Mouse (Mus musculus) liver, postnatal 0 days (tissue): ENCODE results near the gene Vps35l. TPM values are rescaled to one million over a fixed set of nuclear protein-coding genes. Genes with fewer than 3 reads are reported as not detected.
A peak's percentile ranks its signal among the peaks of the same experiment; 100 is the strongest.

Experiments used
- ATAC-seq: fragments of 200-750 bp; cut with Nextera tagmentation; 2 replicates; pipeline ENCODE4 v1.8.0; 2017; ENCODE audit warnings: mild to moderate bottlenecking, moderate library complexity
- DNase-seq: peaks from one replicate; pipeline ENCODE4 v3.0.0-alpha.2; 2016
- H3K27ac ChIP-seq: fragments of 300-500 bp; sonication (generic); 2 replicates; pipeline ENCODE4 v1.5.1; 2014; ENCODE audit warnings: antibody characterized with exemption, moderate library complexity, mild to moderate bottlenecking, low read depth
- H3K27me3 ChIP-seq: fragments of 300-500 bp; sonication (generic); 2 replicates; pipeline ENCODE4 v1.6.1; 2014; ENCODE audit warnings: low read length, control low read depth, mixed read lengths; ENCODE audit not compliant: insufficient read depth
- H3K36me3 ChIP-seq: fragments of 300-500 bp; sonication (generic); replicated peaks from 2 replicates; pipeline ENCODE4 v1.6.1; 2014; ENCODE audit warnings: mild to moderate bottlenecking, control low read depth, low read length, moderate library complexity, mixed read lengths; ENCODE audit not compliant: insufficient read depth
- H3K4me1 ChIP-seq: fragments of 300-500 bp; sonication (generic); 2 replicates; pipeline ENCODE4 v1.6.1; 2014; ENCODE audit warnings: antibody characterized with exemption, mild to moderate bottlenecking, control low read depth; ENCODE audit not compliant: insufficient read depth
- H3K4me2 ChIP-seq: fragments of 300-500 bp; sonication (generic); 2 replicates; pipeline ENCODE4 v1.6.1; 2014; ENCODE audit warnings: low read depth, mild to moderate bottlenecking, low read length, moderate library complexity, mixed read lengths
- H3K4me3 ChIP-seq: fragments of 300-500 bp; sonication (generic); 2 replicates; pipeline ENCODE4 v1.5.1; 2014; ENCODE audit warnings: low read depth, low read length
- H3K9ac ChIP-seq: fragments of 300-500 bp; sonication (generic); replicated peaks from 2 replicates; pipeline ENCODE4 v1.6.1; 2014; ENCODE audit warnings: mild to moderate bottlenecking, moderate library complexity
- H3K9me3 ChIP-seq: fragments of 300-500 bp; sonication (generic); 2 replicates; pipeline ENCODE4 v1.6.1; 2016; ENCODE audit warnings: mild to moderate bottlenecking, control low read depth, low read length, mixed read lengths
- CTCF ChIP-seq: sonication (generic); IDR thresholded peaks from 2 replicates; pipeline ENCODE4 v1.5.1; 2016; ENCODE audit warnings: antibody characterized with exemption, low read depth
- EP300 ChIP-seq: IDR thresholded peaks from 2 replicates; pipeline ENCODE4 v1.6.1; 2016; ENCODE audit warnings: antibody characterized with exemption, low read depth, mild to moderate bottlenecking
- WGBS: fragments of 180-500 bp; shearing (Covaris S2); extraction: QIAGEN DNeasy Blood & Tissue Kit; methylation state at CpG from one replicate; pipeline ENCODE4 v1.1.7; 2014; ENCODE audit not compliant: insufficient replicate concordance; 5-methylcytosine and 5-hydroxymethylcytosine counted together
- polyA plus RNA-seq: library from polyadenylated mRNA; unstranded; fragments of >200 nt; fragmentation: Nextera tagmentation; extraction: Ambion mirVana; gene quantifications from 2 replicates; pipeline ENCODE4 v1.2.1, GENCODE M21; 2015

The Vps35l gene
- 19.3 and 20.5 TPM in 2 replicates for polyA plus RNA-seq

GRCm38 (mm10) chr7:118739975-118740531, at the start of gene Vps35l:
Gene Vps35l, plus strand, starts transcription at chr7:118740226.
- ATAC-seq (peak; percentile 82), DNase-seq (peak; percentile 83)
- Histone ChIP-seq H3K4me1 (peaks cover 13% of the 10 kb centered on the region), H3K27me3 (no peaks in the 10 kb centered on the region), H3K36me3 (peaks cover 6% of the 10 kb centered on the region; the same call in 1 of the 2 replicates), H3K27ac (peak within 1 kb of the TSS; percentile 59), H3K9me3 (no peaks in the 10 kb centered on the region), H3K4me3 (peak within 1 kb of the TSS; percentile 76), H3K4me2 (peak within 1 kb of the TSS; percentile 85), H3K9ac (peak within 1 kb of the TSS; percentile 73)
- TF ChIP-seq CTCF (peak; percentile 95), EP300 (no peak)
- WGBS, result 1% methylated on average over 16 of the region's 16 CpGs

GRCm38 (mm10) chr7:118691287-118691686, 48.7 kb upstream of the Vps35l start:
- no peaks in the 10 kb centered on the region for H3K9me3 ChIP-seq
- no peak for TF ChIP-seq EP300
- TF ChIP-seq CTCF, result no peak
- peaks cover 75% of the 10 kb centered on the region for H3K36me3 ChIP-seq

GRCm38 (mm10) chr7:118696146-118696545, 43.9 kb upstream of the Vps35l start:
- DNase-seq (no peak), ATAC-seq (no peak)
- WGBS, result 91% methylated on average over 6 of the region's 6 CpGs
- no peak overlapping the region for H3K9ac ChIP-seq
- H3K27ac ChIP-seq, result no peak overlapping the region
- H3K4me3 ChIP-seq, result no peak overlapping the region
- no peak overlapping the region for H3K4me2 ChIP-seq
- H3K27me3 ChIP-seq, result no peaks in the 10 kb centered on the region
- TF ChIP-seq EP300 (no peak), CTCF (no peak)
- no peaks in the 10 kb centered on the region for H3K9me3 ChIP-seq
- peaks cover 51% of the 10 kb centered on the region for H3K36me3 ChIP-seq
- H3K4me1 ChIP-seq, result peaks cover 13% of the 10 kb centered on the region

More at GRCm38 (mm10) chr7:118691287-118691686, 48.7 kb upstream of the Vps35l start:
- Histone ChIP-seq H3K4me3 (no peak overlapping the region), H3K4me1 (no peaks in the 10 kb centered on the region), H3K27me3 (no peaks in the 10 kb centered on the region), H3K9ac (no peak overlapping the region), H3K27ac (no peak overlapping the region), H3K4me2 (no peak overlapping the region)
- 85% methylated on average over 2 of the region's 2 CpGs for WGBS
- no peak for DNase-seq
- no peak for ATAC-seq

GRCm38 (mm10) chr7:118697168-118697567, 42.9 kb upstream of the Vps35l start:
- no peak for ATAC-seq
- Histone ChIP-seq H3K36me3 (peaks cover 47% of the 10 kb centered on the region), H3K4me1 (peaks cover 17% of the 10 kb centered on the region)

GRCm38 (mm10) chr7:118698882-118699281, 41.1 kb upstream of the Vps35l start:
- peaks cover 37% of the 10 kb centered on the region for H3K36me3 ChIP-seq
- TF ChIP-seq EP300, result peak; percentile 48; the same call in 1 of the 2 replicates
- no peak for TF ChIP-seq CTCF
- DNase-seq (no peak), ATAC-seq (peak; percentile 76)
- H3K9me3 ChIP-seq, result no peaks in the 10 kb centered on the region
- no peaks in the 10 kb centered on the region for H3K27me3 ChIP-seq
- no peak overlapping the region for H3K9ac ChIP-seq
- H3K4me1 ChIP-seq, result peaks cover 28% of the 10 kb centered on the region
- WGBS, result 56% methylated on average over 9 of the region's 9 CpGs
- H3K27ac ChIP-seq, result 0 out of 2 replicates have a peak overlapping the region, but pooled peaks have one; percentile 11
- H3K4me2 ChIP-seq, result peak overlapping the region; percentile 48; the same call in 1 of the 2 replicates
- H3K4me3 ChIP-seq, result no peak overlapping the region

More at GRCm38 (mm10) chr7:118697168-118697567, 42.9 kb upstream of the Vps35l start:
- Histone ChIP-seq H3K27ac (no peak overlapping the region), H3K9me3 (no peaks in the 10 kb centered on the region), H3K4me3 (no peak overlapping the region), H3K27me3 (no peaks in the 10 kb centered on the region), H3K4me2 (no peak overlapping the region), H3K9ac (no peak overlapping the region)
- WGBS, result 66% methylated on average over 4 of the region's 4 CpGs
- DNase-seq, result no peak
- TF ChIP-seq EP300 (no peak), CTCF (no peak)

GRCm38 (mm10) chr7:118703144-118703561, 36.9 kb upstream of the Vps35l start:
- peak overlapping the region; percentile 95 for H3K27ac ChIP-seq
- TF ChIP-seq CTCF (no peak), EP300 (peak; percentile 57; the same call in 1 of the 2 replicates)
- H3K36me3 ChIP-seq, result peaks cover 7% of the 10 kb centered on the region; the same call in 1 of the 2 replicates
- DNase-seq (peak; percentile 52), ATAC-seq (peak; percentile 48)
- H3K4me1 ChIP-seq, result peaks cover 45% of the 10 kb centered on the region
- H3K9ac ChIP-seq, result peak overlapping the region; percentile 93; the same call in 1 of the 2 replicates
- H3K4me2 ChIP-seq, result peak overlapping the region; percentile 93
- WGBS, result 65% methylated on average over 15 of the region's 15 CpGs
- H3K4me3 ChIP-seq, result peak overlapping the region; percentile 95; the same call in 1 of the 2 replicates
- H3K9me3 ChIP-seq, result no peaks in the 10 kb centered on the region
- H3K27me3 ChIP-seq, result no peaks in the 10 kb centered on the region
